Mouse (Mus musculus) erythroid progenitor cell, adult 5-6 weeks (primary cell): Measurements from ENCODE around the gene Hipk1. TPM values are rescaled to one million over a fixed set of nuclear protein-coding genes. Genes with fewer than 3 reads are reported as not detected.

ENCODE experiments used
- ATAC-seq: replicated peaks from 2 replicates; pipeline ENCODE4 v1.8.0; 2016; ENCODE audit warnings: moderate number of reproducible peaks, mild to moderate bottlenecking, moderate TSS enrichment, inconsistent platforms; ENCODE audit not compliant: poor library complexity, low FRiP score, severe bottlenecking
- total RNA-seq, 2 experiments: library from RNA; stranded (forward) in 1 of 2; stranded (reverse) in 1 of 2; fragments of 150-400 nt in 1 of 2; fragments of 186-747, 209-891 nt in 1 of 2; gene quantifications; 2 replicates each; pipeline versions ENCODE4 v1.2.3 to v1.2.4; 2015 to 2017; ENCODE audit warnings: low replicate concordance in 2 of 2

The Hipk1 gene
- total RNA-seq, 2 experiments from 2014 or later, result 286 to 303 TPM

- no peak for ATAC-seq
Observed at GRCm38 (mm10) chr3:103756920-103757319, 34.4 kb downstream of the Hipk1 start.

- no peak for ATAC-seq
Observed at GRCm38 (mm10) chr3:103755351-103755750, 36.0 kb downstream of the Hipk1 start.

- no peak for ATAC-seq
Observed at GRCm38 (mm10) chr3:103751558-103751957, 39.8 kb downstream of the Hipk1 start.

- ATAC-seq, result no peak
Observed at GRCm38 (mm10) chr3:103746711-103747110, 44.7 kb downstream of the Hipk1 start.

- no peak for ATAC-seq
Observed at GRCm38 (mm10) chr3:103745001-103745770, 46.2 kb downstream of the Hipk1 start.

GRCm38 (mm10) chr3:103743208-103743607 is 48.2 kb downstream of the Hipk1 start:
- ATAC-seq, result no peak

GRCm38 (mm10) chr3:103740342-103740741 is 51.0 kb downstream of the Hipk1 start:
- no peak for ATAC-seq

GRCm38 (mm10) chr3:103739329-103739728 is 52.0 kb downstream of the Hipk1 start, which contains the start of gene Gm10964:
Gene Gm10964 (plus strand): TSS chr3:103739366.
- ATAC-seq, result no peak

- peak; percentile 48 for ATAC-seq
Observed at GRCm38 (mm10) chr3:103737778-103738571, 53.4 kb downstream of the Hipk1 start, which contains the start of gene Olfml3. Gene Olfml3 (minus strand): TSS chr3:103738001.

GRCm38 (mm10) chr3:103737061-103737754 is 54.2 kb downstream of the Hipk1 start:
- ATAC-seq, result no peak

- ATAC-seq, result no peak
Observed at GRCm38 (mm10) chr3:103735776-103736600, 55.4 kb downstream of the Hipk1 start.

GRCm38 (mm10) chr3:103734696-103735519 is 56.5 kb downstream of the Hipk1 start:
- no peak for ATAC-seq

- ATAC-seq, result no peak
Observed at GRCm38 (mm10) chr3:103733799-103734695, 57.3 kb downstream of the Hipk1 start.

GRCm38 (mm10) chr3:103733176-103733575 is 58.2 kb downstream of the Hipk1 start:
- ATAC-seq, result no peak

- no peak for ATAC-seq
Observed at GRCm38 (mm10) chr3:103732116-103732515, 59.2 kb downstream of the Hipk1 start.

GRCm38 (mm10) chr3:103729850-103730249 is 61.5 kb downstream of the Hipk1 start:
- no peak for ATAC-seq

- ATAC-seq, result no peak
Observed at GRCm38 (mm10) chr3:103727813-103728326, 63.5 kb downstream of the Hipk1 start.
